Mouse (Mus musculus): ENCODE results near the gene Uimc1.

Uimc1 gene

GRCm38 (mm10) chr13:55047706-55048105 is 52.4 kb downstream of the Uimc1 start:
- DNase-seq (ENCODE audit: low read depth, low spot score) = no peak

GRCm38 (mm10) chr13:55040016-55040415 is 60.1 kb downstream of the Uimc1 start:
- DNase-seq (ENCODE audit: low read depth, low spot score) = no peak

- no peak for DNase-seq (ENCODE audit: low read depth, low spot score)
Measured at GRCm38 (mm10) chr13:55024215-55024614, 75.9 kb downstream of the Uimc1 start.

DNA sequence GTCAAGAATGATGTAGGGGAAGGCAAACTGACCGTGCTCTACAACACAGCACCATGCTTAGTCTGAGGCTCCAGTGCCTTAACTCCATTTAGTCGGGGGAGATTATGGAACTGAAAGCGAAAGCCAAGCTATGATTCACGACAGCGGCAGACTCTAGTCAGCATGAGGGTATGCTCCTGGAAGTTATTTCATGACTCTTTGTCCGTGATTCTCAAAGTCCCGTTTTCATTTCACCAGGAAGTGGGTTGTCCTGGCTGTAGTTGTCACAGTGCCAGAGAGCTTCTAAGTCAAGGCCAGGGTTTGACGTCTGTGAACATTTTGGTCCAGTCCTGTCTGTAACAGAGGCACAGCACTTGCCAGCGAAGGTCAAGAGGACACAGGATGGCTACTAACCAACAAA is 77.4 kb downstream of the Uimc1 start:
- no peak for DNase-seq (ENCODE audit: low read depth, low spot score)

- DNase-seq (ENCODE audit: low read depth, low spot score) = no peak
Measured at GRCm38 (mm10) chr13:55022256-55022655, 77.8 kb downstream of the Uimc1 start.

DNA sequence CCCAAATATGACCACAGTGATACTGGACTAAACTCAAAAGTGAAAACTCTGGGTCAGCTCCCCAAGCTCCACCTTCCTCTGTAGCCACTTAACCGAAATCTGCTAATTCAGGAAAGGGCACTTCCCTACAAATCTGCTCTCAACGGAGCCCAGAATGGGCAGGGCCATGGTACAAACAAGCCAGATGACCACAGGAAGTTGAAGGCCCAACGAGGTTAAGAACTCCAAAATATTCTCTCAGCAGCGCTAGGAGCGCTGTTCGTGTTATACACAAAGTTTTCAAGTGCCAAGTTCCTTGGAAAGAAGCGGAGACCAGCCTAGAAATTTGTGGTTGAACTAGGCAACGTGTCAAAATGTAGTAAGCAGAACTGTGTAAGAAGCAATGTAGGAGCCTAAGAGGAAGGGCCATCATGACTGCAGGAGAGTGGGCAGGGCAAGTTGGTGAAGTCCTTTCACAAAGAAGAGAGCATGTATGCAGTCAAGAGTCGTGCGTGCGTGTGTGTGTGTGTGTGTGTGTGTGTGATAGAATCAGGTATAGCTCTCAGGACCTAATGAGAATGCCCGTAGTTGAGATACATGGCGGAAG is 78.8 kb downstream of the Uimc1 start, which contains the start of gene Hk3:
Gene Hk3, minus strand, starts transcription at position 192 of the 586 bp plus-strand sequence.
- DNase-seq (ENCODE audit: low read depth, low spot score) = no peak

DNA sequence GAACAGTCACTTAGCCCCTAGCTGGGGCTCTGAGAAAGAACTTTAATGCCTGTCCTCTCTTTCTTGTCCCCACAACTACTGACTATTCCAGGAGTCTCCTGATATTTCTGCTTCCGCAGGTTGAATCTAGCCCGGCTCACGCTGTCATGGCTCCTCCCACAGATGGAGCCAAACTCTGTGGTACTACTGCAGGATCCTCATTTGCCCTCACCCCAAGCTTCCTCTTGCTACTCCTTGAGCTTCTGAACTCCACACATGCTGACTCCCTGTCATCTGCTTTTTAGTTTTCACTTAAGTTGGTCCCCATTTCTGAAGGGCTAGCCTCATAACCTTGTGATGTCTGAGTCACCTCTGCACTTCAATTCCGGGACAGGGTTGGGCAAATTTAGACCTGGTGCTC is 80.0 kb downstream of the Uimc1 start:
- DNase-seq (ENCODE audit: low read depth, low spot score) = no peak

GRCm38 (mm10) chr13:55019181-55019580 is 80.9 kb downstream of the Uimc1 start:
- DNase-seq (ENCODE audit: low read depth, low spot score) = no peak

DNA sequence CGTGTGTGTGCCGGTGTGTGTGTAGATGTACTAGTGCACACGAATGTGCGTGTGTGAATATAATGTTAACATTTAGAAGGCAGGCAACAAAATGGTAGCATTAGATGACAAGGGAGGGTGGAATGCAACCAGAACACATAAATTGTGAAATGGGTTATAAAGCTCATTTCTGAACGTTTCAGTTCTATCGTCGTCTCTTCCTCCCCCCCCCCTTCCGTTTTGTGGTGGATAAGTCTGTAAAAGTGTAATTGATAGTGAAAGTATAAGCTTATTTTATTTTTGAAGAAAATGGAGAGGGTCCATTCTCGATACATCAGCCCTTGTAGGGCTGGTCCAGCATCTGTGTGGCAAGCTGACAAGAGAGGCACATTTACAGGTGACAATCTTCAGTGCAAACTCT is 81.4 kb downstream of the Uimc1 start:
- DNase-seq (ENCODE audit: low read depth, low spot score) = no peak

GRCm38 (mm10) chr13:55017898-55018599 is 82.1 kb downstream of the Uimc1 start:
- DNase-seq (ENCODE audit: low read depth, low spot score) = no peak

DNA sequence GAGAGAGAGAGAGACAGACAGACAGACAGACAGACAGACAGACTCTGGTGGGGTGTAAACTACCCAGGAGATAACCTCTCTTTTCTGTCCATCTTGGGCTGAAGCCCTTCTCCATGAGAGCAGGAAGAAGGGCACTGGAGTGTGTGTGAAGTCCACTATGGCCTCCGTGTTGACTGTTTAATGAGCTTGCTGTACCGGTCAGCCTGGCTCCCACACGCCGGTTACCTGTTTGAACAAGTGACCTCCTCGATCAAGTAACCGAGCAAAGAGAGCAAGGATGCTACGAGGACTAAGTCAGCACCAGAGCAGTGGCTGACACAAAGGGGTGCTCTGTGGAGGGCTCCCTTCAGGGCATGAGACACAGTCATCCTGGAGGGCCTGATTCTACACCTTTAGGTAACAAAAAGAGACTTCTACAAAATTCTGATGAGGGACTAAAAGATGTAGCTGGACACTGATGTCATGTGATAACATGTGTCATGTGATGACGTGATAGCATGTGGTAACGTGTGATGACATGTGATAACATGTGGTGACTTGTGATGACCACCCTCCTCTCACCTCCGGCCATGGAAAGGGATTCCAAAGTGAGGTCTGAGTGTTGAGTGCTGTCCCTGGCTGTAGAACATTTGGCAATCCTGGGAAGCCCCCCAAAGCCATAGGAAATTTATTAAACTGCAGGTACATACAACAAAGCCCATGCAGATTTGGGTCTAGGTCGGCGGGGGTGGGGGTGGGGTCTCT is 82.8 kb downstream of the Uimc1 start:
- no peak for DNase-seq (ENCODE audit: low read depth, low spot score)

- DNase-seq (ENCODE audit: low read depth, low spot score) = no peak
Measured at GRCm38 (mm10) chr13:55014451-55014850, 85.6 kb downstream of the Uimc1 start.

DNA sequence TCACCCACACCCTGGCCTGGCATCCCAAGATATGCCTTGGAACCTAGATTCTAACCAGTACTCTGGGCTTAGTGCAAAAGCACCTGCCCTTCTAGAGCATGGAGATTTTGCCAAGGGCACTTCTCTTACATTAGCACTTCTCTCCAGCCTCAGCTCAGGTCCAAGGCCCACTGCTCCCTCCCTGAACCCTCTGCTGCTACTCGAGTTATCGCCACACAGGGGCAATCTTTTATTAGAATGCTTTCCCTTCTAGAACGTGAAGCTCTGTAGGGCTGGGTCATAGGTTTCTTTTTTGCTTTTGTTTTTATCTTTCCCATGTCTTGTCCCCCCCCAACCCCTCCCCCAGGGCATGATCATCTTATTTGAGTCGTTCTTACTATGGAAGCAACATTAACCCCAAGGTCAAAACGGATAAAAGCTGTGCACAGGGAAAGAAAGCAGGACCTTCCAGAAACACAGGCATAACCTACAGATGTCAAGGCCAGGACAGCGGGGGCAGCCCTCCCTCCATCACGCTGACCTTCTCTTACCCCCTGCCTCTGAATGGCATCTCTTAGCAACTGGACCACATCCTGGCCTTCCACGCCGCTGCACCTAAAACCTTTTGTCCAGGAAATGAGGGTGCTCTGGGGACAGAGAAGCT is 86.3 kb downstream of the Uimc1 start:
- peak; percentile 46 for DNase-seq (ENCODE audit: low read depth, low spot score)

DNA sequence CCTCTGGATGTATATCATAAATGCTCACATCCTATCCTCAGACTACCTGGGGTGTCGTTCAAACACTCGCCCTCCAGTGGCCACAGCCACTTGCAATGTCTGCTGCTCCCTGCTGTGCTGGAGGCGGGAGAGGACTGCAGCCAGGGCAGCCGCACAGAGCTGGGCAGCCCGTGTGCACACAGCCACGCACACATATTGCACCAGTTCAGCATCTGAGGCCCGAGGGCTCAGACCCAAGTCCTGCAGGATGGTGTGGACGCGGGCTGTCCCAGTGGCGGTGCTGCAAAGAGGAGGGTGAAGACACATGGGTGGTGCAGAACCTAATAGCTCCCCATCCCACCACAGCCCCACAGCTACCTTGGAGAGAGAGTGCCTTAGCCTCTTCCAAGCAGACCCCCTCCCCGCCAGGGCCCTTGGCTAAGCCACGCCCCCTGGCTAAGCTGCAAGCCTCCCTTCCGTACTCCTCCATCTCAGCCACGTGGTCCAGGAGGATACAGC is 88.1 kb downstream of the Uimc1 start:
- no peak for DNase-seq (ENCODE audit: low read depth, low spot score)

DNA sequence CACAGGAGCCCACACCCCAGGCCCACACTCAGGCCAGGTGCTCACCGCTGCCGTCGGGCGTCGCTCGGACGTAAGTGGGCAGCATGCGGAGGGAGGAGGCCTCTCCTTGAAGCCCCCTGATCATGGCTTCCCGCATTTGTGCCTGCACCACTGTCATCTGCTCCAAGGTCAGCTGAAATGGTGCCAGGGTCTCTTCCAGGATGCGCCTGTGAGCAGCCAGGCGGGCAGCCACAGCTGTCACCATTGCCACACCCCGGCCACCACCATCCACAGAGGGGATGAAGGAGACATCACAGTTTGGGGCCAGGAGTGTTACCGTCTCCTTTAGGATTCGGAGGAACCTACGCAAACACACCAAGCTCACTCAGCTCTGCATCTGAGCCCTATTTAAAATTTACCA is 89.0 kb downstream of the Uimc1 start:
- no peak for DNase-seq (ENCODE audit: low read depth, low spot score)

GRCm38 (mm10) chr13:55008589-55008988 is 91.5 kb downstream of the Uimc1 start:
- peak; percentile 83 for DNase-seq (ENCODE audit: low read depth, low spot score)

DNA sequence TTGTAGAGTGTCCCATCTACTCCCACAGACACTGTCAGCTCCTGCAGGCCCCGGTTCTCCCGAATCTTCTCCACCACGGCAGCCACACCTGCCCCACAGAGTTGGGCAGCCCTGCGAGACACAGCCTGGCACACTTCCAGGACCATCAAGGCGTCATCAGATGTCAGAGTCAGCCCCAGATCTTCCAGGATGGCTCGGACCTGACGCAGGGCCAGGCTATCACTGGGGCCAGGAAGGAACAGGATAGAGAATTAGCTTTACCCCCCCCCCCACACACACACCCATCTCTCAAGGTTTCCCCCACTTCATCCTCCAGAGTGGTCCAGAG is 93.7 kb downstream of the Uimc1 start:
- DNase-seq (ENCODE audit: low read depth, low spot score) = no peak

DNA sequence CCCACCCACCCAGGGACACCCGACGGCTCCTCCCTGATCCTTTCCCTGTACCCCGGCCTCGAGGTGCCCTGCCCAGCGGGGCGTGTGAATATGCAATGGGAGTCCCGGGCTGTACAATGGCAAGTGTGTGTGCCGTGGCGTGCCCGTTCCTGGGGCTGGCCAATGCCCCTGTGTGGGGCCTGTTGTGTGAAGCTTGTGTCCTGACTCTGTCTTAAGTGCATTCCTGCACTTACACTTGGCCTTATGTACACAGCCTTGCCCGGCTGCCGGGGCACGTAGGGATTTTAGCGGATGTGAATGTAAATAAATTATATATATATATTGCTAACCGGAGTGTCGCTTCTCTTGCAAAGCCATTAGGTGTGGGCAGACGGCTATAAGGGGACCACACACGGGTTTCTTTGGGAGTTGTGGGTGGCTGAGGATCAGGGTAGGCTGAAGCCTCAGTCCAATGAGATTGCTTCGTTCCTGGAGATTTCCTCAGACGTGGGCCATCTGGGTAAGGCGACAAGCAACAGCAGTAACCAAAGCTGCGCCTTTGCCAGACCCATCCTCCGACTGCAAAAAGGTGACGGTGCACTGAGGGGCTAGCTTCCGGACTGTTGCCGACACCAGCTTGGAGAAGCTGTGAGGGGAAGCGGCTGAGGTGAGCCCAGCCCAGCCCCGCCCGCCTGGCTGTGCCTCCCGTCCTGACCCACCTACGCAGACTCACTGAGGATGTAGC is 94.2 kb downstream of the Uimc1 start:
- no peak for DNase-seq (ENCODE audit: low read depth, low spot score)

- no peak for DNase-seq (ENCODE audit: low read depth, low spot score)
Measured at GRCm38 (mm10) chr13:55004646-55005045, 95.5 kb downstream of the Uimc1 start.

DNA sequence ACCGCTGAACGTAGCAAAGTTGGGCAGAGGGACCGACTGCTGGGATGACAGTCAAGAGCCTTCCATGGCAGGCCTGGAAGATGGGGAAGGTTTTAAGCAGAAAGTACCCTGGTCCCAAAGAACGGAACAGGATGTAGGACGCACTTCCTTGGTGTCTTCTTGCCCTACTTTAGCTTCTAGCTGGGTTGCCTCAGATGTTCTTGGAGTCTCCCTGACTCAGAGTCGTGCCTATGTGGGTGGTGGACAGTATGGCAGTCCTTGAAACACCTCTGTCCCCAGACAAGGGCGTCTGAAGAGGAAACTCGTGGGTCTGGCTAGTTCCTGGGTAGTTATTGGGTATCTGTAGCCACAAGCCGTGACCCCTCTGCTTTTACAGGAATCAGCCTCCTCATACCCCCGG is 98.0 kb downstream of the Uimc1 start:
- no peak for DNase-seq (ENCODE audit: low read depth, low spot score)

DNA sequence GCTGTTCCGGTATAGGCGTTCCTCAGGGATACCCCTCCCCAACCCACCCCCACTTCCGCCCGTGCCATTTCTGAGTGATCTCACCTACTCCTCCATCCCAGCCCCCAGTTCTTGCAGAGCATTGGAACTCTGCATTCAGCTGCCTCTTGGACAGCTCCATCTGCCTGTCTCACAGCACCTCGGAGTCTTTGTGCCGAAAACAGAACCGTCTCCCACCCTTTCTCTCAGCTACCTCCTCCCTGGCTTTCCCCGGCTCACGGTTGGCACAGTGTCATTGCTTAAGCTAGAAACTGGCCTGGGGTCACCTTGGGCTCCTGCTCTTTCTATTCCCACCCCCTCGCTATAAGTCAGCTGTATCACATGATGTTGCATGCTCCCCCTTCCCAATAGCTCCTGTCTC is 99.7 kb downstream of the Uimc1 start:
- no peak for DNase-seq (ENCODE audit: low read depth, low spot score)

- DNase-seq (ENCODE audit: low read depth, low spot score) = no peak
Measured at GRCm38 (mm10) chr13:54997568-54997967, 102.5 kb downstream of the Uimc1 start.

All from mesoderm, embryonic 11.5 days (tissue).